Mouse (Mus musculus): ENCODE measurements around the gene Abi1. TPM values are rescaled to one million over a fixed set of nuclear protein-coding genes. Genes with fewer than 3 reads are reported as not detected.
A peak's percentile ranks its signal among the peaks of the same experiment; 100 is the strongest.
"Not testable (repeated sequence)": the region's sequence is repeated elsewhere in the genome, so short reads cannot be mapped to it uniquely, and the experiment has no call there.

The Abi1 gene
- polyA plus RNA-seq, 3 experiments from 2014 or later: 205 to 247 (median 244) TPM

DNA sequence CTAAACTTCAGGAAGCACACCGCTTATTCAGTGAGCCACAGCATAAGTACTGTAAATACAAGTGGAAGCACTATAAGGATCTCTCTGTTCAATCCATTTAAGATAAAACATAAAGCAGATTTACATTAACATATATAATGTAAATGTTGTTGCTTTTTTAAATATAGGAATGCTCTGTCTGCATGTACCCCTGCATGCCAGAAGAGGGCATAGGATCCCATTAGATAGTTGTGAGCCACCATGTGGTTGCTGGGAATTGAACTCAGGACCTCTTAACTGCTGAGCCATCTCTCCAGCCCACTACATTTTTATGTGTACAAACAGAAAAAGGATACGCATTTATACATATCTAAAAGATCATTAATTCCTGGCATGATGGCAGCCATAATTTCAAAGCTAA lies 78.4 kb downstream of the Abi1 start:
- no peak for ATAC-seq

DNA sequence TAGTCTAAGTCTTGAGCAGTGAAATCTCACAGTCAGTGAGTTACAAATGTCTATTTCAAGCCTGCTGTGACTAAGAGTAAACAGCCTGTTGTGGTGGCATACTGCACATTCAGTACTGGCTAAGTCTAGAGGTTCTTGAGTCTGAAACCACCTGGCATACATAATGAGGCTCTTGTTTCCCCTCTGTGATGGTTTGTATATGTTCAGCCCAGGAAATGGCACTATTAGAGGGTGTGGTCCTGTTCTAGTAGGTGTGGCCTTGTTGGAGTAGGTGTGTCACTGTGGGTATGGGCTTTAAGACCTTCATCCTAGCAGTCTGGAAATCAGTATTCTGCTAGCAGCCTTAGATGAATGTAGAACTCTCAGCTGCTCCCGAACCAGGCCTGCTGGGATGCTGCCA lies 82.6 kb downstream of the Abi1 start:
- peak; percentile 52 for ATAC-seq

DNA sequence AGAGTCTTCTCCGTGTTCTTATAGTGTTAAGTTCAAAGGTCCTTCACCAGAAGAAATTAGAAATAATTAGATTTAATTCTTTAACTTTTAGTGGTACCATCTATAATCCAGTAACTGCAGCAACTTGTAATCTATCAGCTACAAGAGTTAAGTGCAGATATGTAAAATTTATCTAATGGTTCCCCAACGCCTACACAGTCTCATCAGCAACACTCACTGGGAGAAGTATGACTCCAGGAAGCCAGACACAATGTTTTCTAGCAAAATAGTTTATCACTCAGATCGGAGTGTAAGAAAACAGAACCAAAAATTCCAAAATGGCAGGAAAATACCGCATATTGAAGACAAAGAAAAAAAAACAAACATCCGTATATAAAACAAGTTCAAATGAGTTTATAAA lies 84.1 kb downstream of the Abi1 start:
- no peak for ATAC-seq

DNA sequence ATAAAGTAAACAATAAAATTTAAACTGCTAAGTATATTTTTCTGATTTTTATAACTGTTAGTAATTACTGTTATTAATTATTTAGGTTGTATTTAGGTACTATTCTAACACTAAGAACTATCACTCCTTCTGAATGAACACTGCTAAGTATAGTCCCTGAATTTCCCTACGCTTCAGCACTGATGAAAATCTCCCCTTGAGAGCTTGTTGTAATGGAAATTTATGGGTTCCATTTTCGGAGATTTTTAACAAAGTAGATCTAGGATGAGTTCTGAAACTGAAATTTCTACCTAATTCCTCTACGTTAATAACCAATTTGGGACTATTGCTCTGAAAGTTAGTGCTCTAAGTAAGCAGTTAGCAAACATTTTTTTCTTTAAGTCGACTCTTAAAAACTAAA lies 85.8 kb downstream of the Abi1 start:
- no peak for ATAC-seq

DNA sequence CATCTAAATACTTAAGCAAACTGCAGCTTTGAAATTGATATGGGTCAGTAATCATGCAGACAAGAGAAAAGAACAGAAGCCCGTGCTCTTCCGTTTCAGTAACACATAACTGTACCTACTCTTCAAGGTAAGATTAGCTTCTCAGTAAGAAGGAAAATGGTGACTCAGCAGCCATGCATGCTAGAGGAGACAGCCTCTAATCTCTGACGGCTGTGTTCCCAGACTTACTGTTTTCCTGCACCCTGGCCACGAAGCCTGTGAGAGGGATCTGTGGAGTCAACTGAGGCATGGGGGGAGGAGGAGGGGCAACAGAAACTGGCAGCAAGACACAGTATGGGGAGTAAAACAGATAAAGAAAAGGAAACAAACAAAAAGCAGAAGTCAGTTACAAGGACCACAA lies 90.1 kb downstream of the Abi1 start:
- no peak for ATAC-seq

DNA sequence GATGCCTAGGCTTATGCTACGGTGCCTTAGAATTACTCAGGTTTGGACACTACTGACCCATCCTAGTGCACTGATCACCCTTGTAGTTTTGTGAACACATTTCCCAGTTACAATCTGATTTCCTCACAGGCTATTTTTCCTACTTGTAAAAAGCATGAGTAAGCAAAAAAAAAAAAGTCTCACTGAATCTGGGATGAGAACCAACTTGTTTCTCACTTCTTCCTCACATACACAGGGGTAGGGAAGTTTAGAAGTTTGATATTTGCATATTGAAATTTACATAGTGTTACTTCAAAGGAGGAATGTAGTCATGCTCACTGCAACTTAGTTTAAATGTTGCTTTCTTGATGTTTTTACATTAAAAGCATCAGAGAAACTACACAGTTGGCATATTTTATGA lies 106.5 kb downstream of the Abi1 start:
- no peak for ATAC-seq

DNA sequence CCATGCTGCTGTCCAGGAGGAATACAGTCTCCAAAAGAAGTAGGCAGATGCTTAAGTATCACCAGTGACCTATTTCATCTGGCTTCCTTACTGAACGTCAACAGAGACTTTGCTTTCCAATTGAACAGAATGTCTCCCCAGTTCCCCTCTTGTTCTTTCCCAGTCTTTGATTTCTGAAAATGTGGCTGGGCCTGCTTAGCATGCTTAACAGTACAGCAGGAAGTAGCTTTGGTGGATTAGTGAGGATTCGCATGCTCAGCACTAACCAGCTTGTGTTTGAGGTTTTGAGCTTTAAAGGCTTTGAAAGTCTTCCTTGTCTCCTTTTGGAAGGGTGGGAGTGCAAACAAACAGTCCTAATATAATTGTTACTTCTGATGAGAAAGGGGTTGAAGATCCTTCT lies 111.8 kb downstream of the Abi1 start:
- no peak for ATAC-seq

DNA sequence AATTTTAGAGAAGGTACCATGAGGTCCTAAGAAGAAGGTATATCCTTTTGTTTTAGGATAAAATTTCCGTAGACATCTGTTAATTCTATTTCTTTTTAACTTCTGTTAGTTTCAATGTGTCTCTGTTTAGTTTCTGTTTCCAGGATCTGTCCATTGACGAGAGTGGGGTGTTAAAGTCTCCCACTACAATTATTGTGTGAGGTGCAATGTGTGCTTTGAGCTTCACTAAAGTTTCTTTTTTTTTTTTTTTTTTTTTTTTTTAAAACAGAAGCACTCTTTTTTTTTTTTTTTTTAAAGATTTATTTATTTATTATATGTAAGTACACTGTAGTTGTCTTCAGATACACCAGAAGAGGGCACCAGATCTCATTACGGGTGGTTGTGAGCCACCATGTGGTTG lies 114.1 kb downstream of the Abi1 start:
- not testable (repeated sequence) for ATAC-seq

DNA sequence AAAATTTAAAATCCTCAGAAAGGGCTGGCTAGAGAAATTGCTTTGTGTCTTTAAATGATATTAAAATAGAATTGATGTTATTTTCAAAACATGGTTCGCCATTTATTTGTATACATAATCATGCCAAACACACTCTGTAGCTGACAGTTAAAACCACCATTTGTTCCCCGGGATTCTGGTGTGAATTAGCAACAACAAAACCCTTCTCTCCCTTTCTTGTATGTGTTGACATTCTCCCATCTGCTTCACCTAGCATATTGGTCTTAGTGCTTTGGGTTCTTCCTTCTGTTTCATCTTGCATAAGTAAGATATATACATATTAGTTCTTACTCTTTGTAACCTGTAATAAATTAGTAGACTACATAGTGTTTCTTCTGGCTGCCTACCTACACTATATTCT lies 121.4 kb downstream of the Abi1 start:
- ATAC-seq: no peak

DNA sequence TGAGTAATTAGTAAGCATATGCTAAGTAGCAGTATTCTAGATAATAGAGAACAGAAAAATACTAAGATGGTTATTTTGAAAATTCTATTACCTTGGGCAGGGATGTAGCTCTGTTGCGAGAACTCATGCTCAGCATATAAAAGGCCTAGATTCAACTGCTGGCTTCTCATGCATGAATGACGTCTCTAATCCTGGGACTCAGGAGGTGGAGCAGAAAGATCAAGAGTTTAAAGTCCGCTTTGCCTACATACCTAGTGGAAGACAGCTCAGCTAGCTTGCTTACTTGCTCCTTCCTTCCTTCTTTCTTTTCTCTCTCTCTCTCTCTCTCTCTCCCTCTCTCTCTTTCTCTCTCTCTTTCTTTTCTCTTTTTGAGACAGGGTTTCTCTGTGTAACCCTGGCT lies 125.6 kb downstream of the Abi1 start:
- no peak for ATAC-seq

DNA sequence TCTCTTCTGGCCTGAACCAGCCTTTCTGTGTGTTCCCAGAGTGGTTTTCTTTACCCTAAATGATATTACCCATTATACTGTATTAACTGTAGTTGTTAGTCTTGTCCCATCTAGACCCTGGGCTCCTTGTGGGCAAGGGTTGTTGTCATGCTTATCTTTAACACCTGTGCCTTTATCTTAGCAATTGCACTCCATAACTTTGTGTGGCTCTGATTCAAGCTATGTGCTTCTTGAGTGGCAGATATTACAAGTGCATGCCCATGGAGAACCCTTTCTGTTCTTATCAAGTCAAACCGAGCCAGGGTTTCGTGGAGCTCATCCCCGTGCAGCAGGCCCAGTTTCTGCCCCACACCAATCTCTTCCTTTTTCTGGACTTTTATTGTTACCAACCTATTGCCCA lies 136.1 kb downstream of the Abi1 start:
- no peak for ATAC-seq

DNA sequence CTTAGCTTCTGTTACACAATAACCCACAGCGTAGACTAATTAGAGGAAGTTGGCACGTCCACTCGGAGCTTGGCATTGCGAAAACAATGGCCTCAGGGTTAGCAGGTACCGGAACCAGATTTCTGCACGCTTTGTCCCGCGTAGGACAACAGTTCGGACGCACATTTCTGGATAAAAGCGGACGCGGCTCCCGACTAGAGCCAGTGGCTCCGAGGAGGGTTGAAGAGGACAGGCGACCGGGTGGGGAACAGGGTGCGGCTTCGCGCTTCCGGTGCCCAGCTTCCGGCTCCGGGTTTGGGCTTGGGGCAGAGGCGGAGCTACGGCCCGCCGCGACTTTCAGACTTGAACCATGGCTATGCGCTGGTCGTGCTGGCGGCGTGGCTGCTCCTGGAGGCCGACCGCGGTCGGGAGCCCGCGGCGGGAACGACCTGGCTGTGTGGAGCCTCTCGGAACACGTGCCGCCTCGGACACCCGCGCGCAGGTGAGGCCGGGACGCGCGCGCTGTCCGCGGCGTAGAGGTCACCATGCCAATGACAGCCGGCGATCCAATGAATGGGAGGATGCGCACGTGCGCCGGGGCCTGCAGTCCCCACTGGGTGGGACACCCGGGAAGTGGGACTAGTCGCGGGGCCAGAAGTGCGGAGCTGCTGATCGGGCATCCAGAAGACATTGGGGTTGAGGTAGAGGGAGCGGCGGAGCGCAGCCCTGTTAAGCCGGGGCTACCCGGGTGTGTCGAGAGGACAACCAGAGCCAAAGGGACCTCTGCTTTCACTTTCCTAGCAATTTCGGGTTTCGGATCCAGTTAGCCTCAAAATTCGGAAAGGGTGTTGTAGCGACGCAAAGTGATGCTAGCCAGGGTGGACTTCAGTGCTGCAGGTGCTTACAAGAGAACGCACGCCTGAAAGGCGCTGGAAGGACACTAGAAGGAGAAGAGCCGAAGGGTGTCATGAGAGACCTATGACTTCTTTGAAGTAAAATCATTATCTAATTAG lies 144.5 kb downstream of the Abi1 start, which contains the start of gene Pdss1:
Pdss1 (plus strand) TSS at position 241 of the 992 bp plus-strand sequence.
- ATAC-seq: peak; percentile 94

DNA sequence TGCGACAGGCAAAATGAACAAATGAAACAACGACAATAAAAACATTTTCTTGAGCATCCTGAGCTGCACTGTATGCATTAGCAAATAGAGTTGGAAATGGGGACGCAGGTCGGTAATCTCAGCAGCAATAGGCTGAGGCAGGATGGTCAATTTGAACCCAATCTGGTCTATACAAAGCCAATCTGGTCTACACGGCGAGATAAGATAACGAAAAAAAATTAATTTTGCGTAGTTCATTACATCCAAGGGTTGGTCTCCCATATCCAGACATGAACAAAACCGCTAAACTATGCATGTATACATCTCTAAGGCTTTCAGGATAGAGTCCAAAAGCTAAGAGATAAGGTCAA lies 145.1 kb downstream of the Abi1 start:
- no peak for ATAC-seq

Other genes with a start within 250 kb of the Abi1 start
- gene Pdss1, start 144.7 kb downstream of the Abi1 start, polyA plus RNA-seq (2017; shearing (Covaris generic)): 10 to 100 TPM; 10.4 to 14.4 (median 12.0) TPM
- gene Acbd5, start 27.9 kb upstream of the Abi1 start, polyA plus RNA-seq (2017; shearing (Covaris generic)): 10 to 100 TPM; 62.8 to 83.5 (median 72.0) TPM
- gene Mastl, start 115.8 kb upstream of the Abi1 start, polyA plus RNA-seq (2017; shearing (Covaris generic)): 10 to 100 TPM in 1 of 3 experiments, 1 to 10 TPM in 2; 1.7 to 15.3 (median 2.4) TPM
- gene Yme1l1, start 116.1 kb upstream of the Abi1 start, polyA plus RNA-seq (2017; shearing (Covaris generic)): 100 to 1,000 TPM; 123 to 136 (median 132) TPM
- gene 4931423N10Rik, start 167.2 kb upstream of the Abi1 start, polyA plus RNA-seq (2017; shearing (Covaris generic)): not detected